Mouse (Mus musculus): ENCODE data around the gene Crebl2. TPM values are rescaled to one million over a fixed set of nuclear protein-coding genes. Genes with fewer than 3 reads are reported as not detected.

The Crebl2 gene
- total RNA-seq, 4 experiments from 2014 or later: 39.0 to 45.3 (median 42.1) TPM

DNA sequence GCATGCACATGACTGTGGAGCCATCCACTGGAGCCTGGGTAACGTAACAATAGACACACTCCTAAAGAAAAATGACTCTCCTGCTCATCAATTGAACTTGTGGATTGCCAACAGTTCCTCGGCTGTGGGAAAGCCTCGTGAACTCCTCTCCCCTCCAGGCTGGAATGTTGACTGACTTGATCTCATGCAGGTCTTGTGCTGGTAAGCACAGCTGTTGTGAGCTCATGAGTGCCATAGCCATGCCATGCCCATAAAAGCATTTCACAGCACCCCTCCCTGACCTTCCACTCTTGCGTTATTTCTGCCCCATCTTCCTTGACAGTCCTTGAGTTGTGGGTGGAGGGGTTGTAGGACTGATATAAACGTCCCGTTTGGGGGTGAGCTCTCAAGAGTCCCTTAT is 9.5 kb upstream of the Crebl2 start:
- DNase-seq (ENCODE audit: low spot score in 2 of 2): no peak

DNA sequence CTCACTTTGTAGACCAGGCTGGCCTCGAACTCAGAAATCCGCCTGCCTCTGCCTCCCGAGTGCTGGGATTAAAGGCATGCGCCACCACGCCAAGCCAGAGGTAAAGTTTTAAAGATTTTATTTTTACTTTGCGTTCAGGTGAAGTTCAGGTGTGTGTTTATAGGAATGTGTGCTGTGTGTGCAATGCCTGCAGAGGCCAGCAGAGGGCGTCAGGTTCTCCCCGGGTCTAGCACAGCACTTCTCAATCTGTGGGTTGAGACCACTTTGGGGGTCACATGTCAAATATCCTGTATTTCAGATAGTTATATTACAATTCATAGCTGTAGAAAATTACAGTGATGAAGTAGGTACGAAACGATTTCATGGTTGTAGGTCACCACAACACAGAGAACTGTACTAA is 7.1 kb upstream of the Crebl2 start:
- no peak for DNase-seq (ENCODE audit: low spot score in 2 of 2)

GRCm38 (mm10) chr6:134830776-134831175 is 822 bp downstream of the Crebl2 start:
- DNase-seq (ENCODE audit: low spot score in 2 of 2): no peak

DNA sequence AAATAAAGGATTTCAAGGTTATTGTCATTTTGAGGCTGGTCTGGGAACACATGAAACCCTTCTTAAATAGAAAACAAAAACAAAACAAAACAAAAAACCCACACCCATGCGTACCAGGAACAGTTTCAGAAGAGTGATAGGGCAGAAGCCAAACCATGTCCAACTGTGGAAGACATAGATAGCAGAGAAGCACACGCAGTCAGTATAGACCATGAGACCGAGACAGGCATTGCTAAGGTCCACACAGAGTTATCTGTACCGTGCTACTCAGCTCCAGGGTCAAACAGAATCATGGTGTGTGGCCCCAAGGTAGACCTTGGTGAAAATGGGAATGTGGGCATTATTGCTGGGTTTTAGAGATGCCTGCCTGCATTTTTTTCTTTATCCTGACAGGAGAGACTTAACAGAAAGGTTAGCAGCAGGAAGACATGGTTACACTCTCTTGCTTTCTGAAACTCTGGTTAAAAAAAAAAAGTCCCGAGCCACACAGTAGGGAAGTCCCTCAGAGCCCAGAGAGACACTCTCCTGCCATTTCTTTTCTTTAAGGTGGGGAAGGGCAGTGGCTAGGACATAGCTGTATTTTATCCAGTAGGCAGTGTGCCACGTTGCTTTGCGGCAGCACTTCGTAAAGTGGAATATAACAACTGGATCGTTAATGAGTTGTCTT is 4.8 kb downstream of the Crebl2 start:
- no peak for DNase-seq (ENCODE audit: low spot score in 2 of 2)

- DNase-seq (ENCODE audit: low spot score in 2 of 2): no peak
Measured at GRCm38 (mm10) chr6:134838111-134838510, 8.2 kb downstream of the Crebl2 start.

DNA sequence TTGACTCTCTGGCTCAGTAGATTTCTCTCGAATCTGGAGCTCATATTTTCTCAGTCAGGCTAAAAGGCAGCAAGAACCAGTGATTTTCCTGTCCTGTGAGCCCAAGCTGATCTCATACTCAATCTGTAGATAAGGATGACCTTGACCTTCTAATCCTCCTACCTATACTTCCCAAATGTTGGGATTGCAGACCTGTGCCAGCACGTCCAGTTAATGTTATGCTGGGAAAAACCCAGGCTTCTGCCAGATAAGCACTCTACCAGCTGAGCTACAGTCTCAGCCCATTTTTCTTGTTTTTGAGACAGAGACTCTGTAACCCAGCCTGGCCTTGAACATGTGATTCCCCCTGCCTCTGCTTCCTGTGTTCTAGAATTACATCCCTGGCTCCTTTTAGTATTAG is 10.4 kb downstream of the Crebl2 start:
- DNase-seq (ENCODE audit: low spot score in 2 of 2): no peak

DNA sequence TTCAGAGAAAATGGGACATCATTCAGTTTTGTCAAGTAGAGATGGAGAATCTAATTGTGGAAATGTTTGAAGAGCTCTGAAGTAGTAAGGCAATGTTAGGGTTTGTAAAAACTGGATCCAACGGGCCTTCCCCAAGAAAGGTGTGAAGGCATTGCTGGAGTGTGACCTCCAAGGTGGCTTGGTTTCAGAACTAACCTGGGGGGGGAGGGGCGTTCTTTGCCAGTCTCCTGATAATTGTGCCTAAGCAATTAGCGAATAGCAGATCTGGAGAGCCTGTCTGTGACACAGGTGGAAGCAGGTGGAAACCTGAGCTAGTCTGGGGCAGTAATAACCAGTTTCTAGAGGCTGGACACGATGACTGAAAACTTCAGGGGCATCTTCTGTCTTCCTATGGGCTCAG is 15.8 kb downstream of the Crebl2 start:
- no peak for DNase-seq (ENCODE audit: low spot score in 2 of 2)

DNA sequence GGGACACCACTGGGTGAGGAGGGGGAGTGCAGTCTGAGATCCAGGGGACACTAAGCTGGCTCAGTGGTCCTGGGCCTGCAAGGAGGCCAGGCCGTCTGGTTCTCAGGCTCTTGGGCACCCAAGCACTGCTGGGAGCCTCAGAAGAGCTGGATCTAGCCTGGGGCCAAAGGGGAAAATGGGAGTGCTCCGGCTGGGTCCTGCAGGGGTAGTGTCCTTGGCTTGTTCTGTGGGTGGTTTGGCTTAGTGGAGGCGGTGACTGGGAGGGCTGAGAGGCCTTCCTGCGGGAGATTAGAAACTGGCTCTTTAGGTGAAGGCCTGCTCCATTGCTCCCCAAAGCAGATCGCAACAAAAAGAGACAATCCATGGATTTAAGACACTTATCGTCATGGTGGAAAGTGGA is 16.4 kb downstream of the Crebl2 start:
- DNase-seq (ENCODE audit: low spot score in 2 of 2): no peak

- no peak for DNase-seq (ENCODE audit: low spot score in 2 of 2)
Measured at GRCm38 (mm10) chr6:134847550-134847949, 17.6 kb downstream of the Crebl2 start.

- DNase-seq (ENCODE audit: low spot score in 2 of 2): no peak
Measured at GRCm38 (mm10) chr6:134848197-134848890, 18.4 kb downstream of the Crebl2 start.

GRCm38 (mm10) chr6:134849461-134849860 is 19.5 kb downstream of the Crebl2 start:
- DNase-seq (ENCODE audit: low spot score in 2 of 2): no peak

DNA sequence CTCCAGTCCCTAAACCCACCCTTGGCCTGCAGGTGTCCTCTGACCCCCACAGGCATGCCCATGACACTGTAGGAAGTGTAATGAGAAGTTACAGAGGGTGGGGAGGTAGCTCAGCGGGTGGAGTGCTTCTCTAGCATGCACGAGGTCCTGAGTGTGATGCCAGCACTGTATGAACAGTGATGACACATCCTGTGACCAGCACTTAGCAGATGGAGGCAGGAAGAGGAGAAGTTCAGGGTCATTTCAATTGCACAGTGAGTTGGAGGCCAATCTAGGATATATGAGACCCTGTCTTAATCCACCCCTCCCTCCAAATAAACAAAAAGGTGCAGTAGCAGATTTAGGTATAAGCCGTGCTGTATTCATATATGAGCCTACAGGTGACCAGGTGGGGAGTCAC is 20.0 kb downstream of the Crebl2 start:
- DNase-seq (ENCODE audit: low spot score in 2 of 2): no peak

GRCm38 (mm10) chr6:134854782-134855181 is 24.8 kb downstream of the Crebl2 start:
- DNase-seq (ENCODE audit: low spot score in 2 of 2): no peak

DNA sequence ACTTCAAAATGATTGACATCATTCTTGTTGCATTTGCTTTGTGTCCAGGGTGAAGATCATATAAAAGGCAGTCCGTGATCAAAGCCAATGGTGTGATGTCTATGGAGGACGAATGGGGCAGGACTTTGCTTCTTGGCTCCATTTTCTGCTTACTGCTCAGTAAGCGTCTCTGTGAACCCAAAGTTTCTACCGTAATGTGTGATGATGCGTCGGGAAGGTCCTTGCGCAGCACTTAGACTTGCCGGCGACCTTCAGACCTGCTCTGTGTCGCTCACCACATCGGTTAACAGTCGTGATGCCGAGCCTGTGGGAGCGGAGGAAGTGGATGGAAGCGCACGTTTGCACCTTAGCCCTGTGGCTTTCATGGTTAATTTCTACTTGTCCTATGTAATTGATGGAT is 26.0 kb downstream of the Crebl2 start:
- DNase-seq (ENCODE audit: low spot score in 2 of 2): no peak

GRCm38 (mm10) chr6:134859021-134859420 is 29.1 kb downstream of the Crebl2 start:
- DNase-seq (ENCODE audit: low spot score in 2 of 2): no peak

DNA sequence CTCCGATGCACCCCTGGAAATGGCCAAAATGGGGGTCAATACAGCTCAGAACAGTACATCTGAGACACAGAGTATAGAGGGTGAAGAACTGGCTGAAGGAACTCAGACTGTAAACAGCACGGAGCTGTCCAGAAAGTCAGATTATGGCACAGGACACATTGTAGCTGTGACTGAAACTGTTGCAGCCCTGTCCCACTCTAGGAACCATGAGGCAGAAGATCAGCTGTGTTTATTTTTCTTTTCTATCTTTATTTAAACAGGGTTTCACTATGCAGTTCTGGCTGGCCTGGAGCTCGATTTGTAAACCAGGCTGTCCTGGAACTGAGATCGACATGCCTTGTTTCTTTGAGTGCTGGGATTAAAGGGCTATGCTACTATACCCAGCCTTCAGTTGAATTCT is 30.3 kb downstream of the Crebl2 start:
- DNase-seq (ENCODE audit: low spot score in 2 of 2): no peak

GRCm38 (mm10) chr6:134861386-134861785 is 31.4 kb downstream of the Crebl2 start:
- DNase-seq (ENCODE audit: low spot score in 2 of 2): no peak

- peak; percentile 32 to 33 for DNase-seq (ENCODE audit: low spot score in 2 of 2)
Measured at GRCm38 (mm10) chr6:134862671-134863104, 32.7 kb downstream of the Crebl2 start.

DNA sequence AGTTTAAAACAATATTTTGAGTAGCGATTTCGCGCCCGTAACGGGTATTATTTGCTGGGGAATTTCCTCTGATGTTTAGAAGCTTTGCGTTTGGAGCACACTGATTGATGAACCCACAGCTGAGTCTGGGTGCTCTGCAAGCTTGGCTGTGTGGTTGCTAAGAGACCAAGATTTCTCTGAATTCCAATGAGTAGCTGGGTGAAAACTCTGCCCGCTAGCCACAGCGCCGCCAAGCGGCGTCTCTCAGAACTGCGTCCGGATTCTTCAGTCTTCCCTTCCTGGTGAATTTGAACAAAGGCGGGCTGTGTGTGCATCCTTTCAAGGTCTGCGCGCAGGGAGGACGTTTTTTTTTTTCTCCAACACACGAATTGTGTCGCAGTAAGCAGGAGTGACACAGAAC is 33.2 kb downstream of the Crebl2 start:
- DNase-seq (ENCODE audit: low spot score in 2 of 2): peak; percentile 90 to 100

GRCm38 (mm10) chr6:134866113-134866512 is 36.2 kb downstream of the Crebl2 start:
- DNase-seq (ENCODE audit: low spot score in 2 of 2): no peak

- DNase-seq (ENCODE audit: low spot score in 2 of 2): no peak
Measured at GRCm38 (mm10) chr6:134867325-134867724, 37.4 kb downstream of the Crebl2 start.

- no peak for DNase-seq (ENCODE audit: low spot score in 2 of 2)
Measured at GRCm38 (mm10) chr6:134870209-134870742, 40.3 kb downstream of the Crebl2 start.

GRCm38 (mm10) chr6:134870887-134871286 is 40.9 kb downstream of the Crebl2 start:
- DNase-seq (ENCODE audit: low spot score in 2 of 2): no peak
